Mouse (Mus musculus): ENCODE results near the gene Adipoq. TPM values are rescaled to one million over a fixed set of nuclear protein-coding genes. Genes with fewer than 3 reads are reported as not detected.
A peak's percentile ranks its signal among the peaks of the same experiment; 100 is the strongest.

Gene Adipoq
- total RNA-seq, 2 experiments from 2014 or later, result not detected

- peak within 1 kb of the TSS; percentile 100 for H3K27ac ChIP-seq
- intact Hi-C loops (cut with DNase I), result loop anchor here (2.0 to 5.0 kb wide), 2 partner anchors 19 to 250 kb away; partner anchors contain the start of genes Dnajb11, Rfc4 and Tbccd1
- TF ChIP-seq CTCF (IDR thresholded peaks at IDR 0.05), result peak; percentile 22
These were observed 38.9 kb upstream of the Adipoq start, which contains the start of gene Eif4a2 for GRCm38 (mm10) chr16:23107231-23107942. TSS of gene Eif4a2 (plus strand) at chr16:23107444.

GRCm38 (mm10) chr16:23107946-23108759 is 38.2 kb upstream of the Adipoq start:
- TF ChIP-seq CTCF (IDR thresholded peaks at IDR 0.05), result no peak
- DNase-seq (ENCODE audit: extremely low spot score in 1 of 2, low spot score in 2 of 2), result peak; percentile 77 to 78
- intact Hi-C loops (cut with DNase I), result loop anchor here (2.0 to 5.0 kb wide), 2 partner anchors 19 to 251 kb away; partner anchors contain the start of genes Dnajb11, Rfc4 and Tbccd1
- peak overlapping the region; percentile 100 for H3K27ac ChIP-seq
- H3K4me3 ChIP-seq, result peak overlapping the region; percentile 76

More at GRCm38 (mm10) chr16:23107231-23107942, 38.9 kb upstream of the Adipoq start, which contains the start of gene Eif4a2:
- DNase-seq (ENCODE audit: extremely low spot score in 1 of 2, low spot score in 2 of 2), result peak; percentile 92 to 94
- peak within 1 kb of the TSS; percentile 76 for H3K4me3 ChIP-seq

- H3K27ac ChIP-seq, result no peak overlapping the region; the same call in 1 of the 2 replicates
- H3K4me3 ChIP-seq, result peak overlapping the region; percentile 76
- DNase-seq (ENCODE audit: extremely low spot score in 1 of 2, low spot score in 2 of 2), result no peak
- intact Hi-C loops (cut with DNase I), result loop anchor here (5.0 kb wide), 1 partner anchor 252 kb away; the partner anchor contains the start of genes Dnajb11 and Tbccd1
- no peak for TF ChIP-seq CTCF (IDR thresholded peaks at IDR 0.05)
These were observed 37.4 kb upstream of the Adipoq start for GRCm38 (mm10) chr16:23108943-23109342.

GRCm38 (mm10) chr16:23109350-23110280 is 36.7 kb upstream of the Adipoq start:
- H3K27ac ChIP-seq, result no peak overlapping the region
- TF ChIP-seq CTCF (IDR thresholded peaks at IDR 0.05), result no peak
- intact Hi-C loops (cut with DNase I), result loop anchor here (5.0 kb wide), 1 partner anchor 252 kb away; the partner anchor contains the start of genes Dnajb11 and Tbccd1
- no peak for DNase-seq (ENCODE audit: extremely low spot score in 1 of 2, low spot score in 2 of 2)
- peak overlapping the region; percentile 76 for H3K4me3 ChIP-seq

GRCm38 (mm10) chr16:23112348-23112747 is 34.0 kb upstream of the Adipoq start:
- TF ChIP-seq CTCF (IDR thresholded peaks at IDR 0.05), result no peak
- DNase-seq (ENCODE audit: extremely low spot score in 1 of 2, low spot score in 2 of 2), result no peak
- H3K4me3 ChIP-seq, result no peak overlapping the region
- no peak overlapping the region for H3K27ac ChIP-seq
- intact Hi-C loops (cut with DNase I), result no loop called here

GRCm38 (mm10) chr16:23112861-23113435 is 33.4 kb upstream of the Adipoq start:
- H3K4me3 ChIP-seq, result no peak overlapping the region
- DNase-seq (ENCODE audit: extremely low spot score in 1 of 2, low spot score in 2 of 2), result no peak
- H3K27ac ChIP-seq, result no peak overlapping the region
- intact Hi-C loops (cut with DNase I), result no loop called here
- TF ChIP-seq CTCF (IDR thresholded peaks at IDR 0.05), result no peak

- no peak for DNase-seq (ENCODE audit: extremely low spot score in 1 of 2, low spot score in 2 of 2)
- no peak for TF ChIP-seq CTCF (IDR thresholded peaks at IDR 0.05)
- intact Hi-C loops (cut with DNase I), result no loop called here
- H3K27ac ChIP-seq, result no peak overlapping the region
- H3K4me3 ChIP-seq, result no peak overlapping the region
These were observed 32.4 kb upstream of the Adipoq start for GRCm38 (mm10) chr16:23113903-23114302.

GRCm38 (mm10) chr16:23114339-23115171 is 31.8 kb upstream of the Adipoq start:
- no peak for TF ChIP-seq CTCF (IDR thresholded peaks at IDR 0.05)
- no peak for DNase-seq (ENCODE audit: extremely low spot score in 1 of 2, low spot score in 2 of 2)
- intact Hi-C loops (cut with DNase I), result no loop called here
- no peak overlapping the region for H3K27ac ChIP-seq
- no peak overlapping the region for H3K4me3 ChIP-seq

- no peak for DNase-seq (ENCODE audit: extremely low spot score in 1 of 2, low spot score in 2 of 2)
- H3K27ac ChIP-seq, result no peak overlapping the region
- H3K4me3 ChIP-seq, result no peak overlapping the region
- intact Hi-C loops (cut with DNase I), result no loop called here
- TF ChIP-seq CTCF (IDR thresholded peaks at IDR 0.05), result no peak
These were observed 30.9 kb upstream of the Adipoq start for GRCm38 (mm10) chr16:23115486-23115885.

- H3K4me3 ChIP-seq, result no peak overlapping the region
- no peak overlapping the region for H3K27ac ChIP-seq
- no peak for DNase-seq (ENCODE audit: extremely low spot score in 1 of 2, low spot score in 2 of 2)
- intact Hi-C loops (cut with DNase I), result no loop called here
- no peak for TF ChIP-seq CTCF (IDR thresholded peaks at IDR 0.05)
These were observed 29.2 kb upstream of the Adipoq start for GRCm38 (mm10) chr16:23117173-23117572.
